ENCODE assay signal across 28 mouse cellular contexts in genomic region chr11:25313308-25313707, GRCm38 (mm10).
DNase-seq lines count a peak whose midpoint lies in the region; ATAC-seq lines count a peak whose summit lies in the region.
"Had no signal": no experiment of that assay in that cellular context is flagged by ENCODE, and none has a peak within 500 bp of the region (broad histone marks: within the 10 kb centered on the region; RNA-seq: fewer than 3 reads in every experiment).

No protein-coding gene starts in this region.

- no peak overlapping the region for H3K9ac ChIP-seq in midbrain, embryonic 14.5 days (replicated peaks; ENCODE audit: low read length)
- H3K9ac ChIP-seq in midbrain, embryonic 15.5 days: no peak overlapping the region
- H3K9ac ChIP-seq: forebrain, embryonic 13.5 days; heart, embryonic 13.5 days; midbrain, embryonic 12.5 days; neural tube, embryonic 13.5 days had no signal

- DNase-seq in embryo, embryonic 10.5 days (ENCODE audit: low spot score): peak; percentile 25
- DNase-seq in embryo, embryonic 9.5 days (ENCODE audit: extremely low spot score): no peak
- DNase-seq in midbrain, embryonic 14.5 days: peak; percentile 27
- peak; percentile 21 for DNase-seq in R1 (ENCODE audit: low read depth, low spot score)
- no peak for DNase-seq in layer of hippocampus, postnatal 25 days (ENCODE audit: extremely low spot score in 1 of 2, low spot score in 1 of 2)
- no peak for DNase-seq in testis, postnatal 10 days (ENCODE audit: low spot score)
- DNase-seq: adrenal gland, adult 8-10 months; cerebellum, adult 9-10 months; gastrocnemius, postnatal 10 days; heart, postnatal 10 days; kidney, adult 9 months; kidney, postnatal 10 days; layer of hippocampus, adult 9-11 months; lung, postnatal 36 days; right cerebral cortex, adult 18-20 months; spleen, adult 18-20 months; thymus, adult 18-20 months; thymus, postnatal 36 days had no signal

- peaks cover 9% of the 10 kb centered on the region; the same call in 1 of the 2 replicates for H3K4me1 ChIP-seq in midbrain, embryonic 14.5 days (ENCODE audit: control insufficient read depth, insufficient read depth, low read length)
- peaks cover 15% of the 10 kb centered on the region for H3K4me1 ChIP-seq in midbrain, embryonic 15.5 days

- H3K27ac ChIP-seq in midbrain, embryonic 14.5 days (replicated peaks; ENCODE audit: low read depth, low read length): no peak overlapping the region
- H3K27ac ChIP-seq in midbrain, embryonic 15.5 days: no peak overlapping the region
- H3K27ac ChIP-seq: forebrain, embryonic 13.5 days; heart, embryonic 13.5 days; limb, embryonic 13.5 days; midbrain, embryonic 12.5 days had no signal

- H3K27me3 ChIP-seq in midbrain, embryonic 14.5 days (ENCODE audit: control insufficient read depth, insufficient read depth, low read length): no peaks in the 10 kb centered on the region
- H3K27me3 ChIP-seq in midbrain, embryonic 15.5 days (replicated peaks): no peaks in the 10 kb centered on the region
- H3K27me3 ChIP-seq: forebrain, embryonic 13.5 days; heart, embryonic 13.5 days; limb, embryonic 13.5 days; midbrain, embryonic 12.5 days; neural tube, embryonic 13.5 days had no signal

- 8% methylated on average over 4 of the region's 4 CpGs for WGBS in midbrain, embryonic 14.5 days
- 21% methylated on average over 4 of the region's 4 CpGs for WGBS in midbrain, embryonic 15.5 days

- H3K4me2 ChIP-seq in midbrain, embryonic 14.5 days (ENCODE audit: low read length): no peak overlapping the region
- no peak overlapping the region for H3K4me2 ChIP-seq in midbrain, embryonic 15.5 days
- H3K4me2 ChIP-seq: forebrain, embryonic 13.5 days; liver, embryonic 11.5 days; midbrain, embryonic 12.5 days had no signal

- ATAC-seq in midbrain, embryonic 14.5 days (ENCODE audit: low FRiP score, low TSS enrichment): no peak
- ATAC-seq in midbrain, embryonic 15.5 days (replicated peaks): no peak
- ATAC-seq: intestine, postnatal 0 days had no signal

- no peaks in the 10 kb centered on the region for H3K9me3 ChIP-seq in midbrain, embryonic 14.5 days (ENCODE audit: control insufficient read depth, low read length)
- H3K9me3 ChIP-seq in midbrain, embryonic 15.5 days: no peaks in the 10 kb centered on the region
- H3K9me3 ChIP-seq: forebrain, embryonic 13.5 days; heart, embryonic 13.5 days; hindbrain, embryonic 10.5 days; limb, embryonic 13.5 days; midbrain, embryonic 12.5 days; neural tube, embryonic 13.5 days had no signal

- no peaks in the 10 kb centered on the region for H3K36me3 ChIP-seq in midbrain, embryonic 14.5 days (ENCODE audit: control insufficient read depth, insufficient read depth, low read length)
- no peaks in the 10 kb centered on the region for H3K36me3 ChIP-seq in midbrain, embryonic 15.5 days (replicated peaks)
- H3K36me3 ChIP-seq: heart, embryonic 13.5 days; hindbrain, embryonic 10.5 days; limb, embryonic 13.5 days; midbrain, embryonic 12.5 days; neural tube, embryonic 13.5 days had no signal

- no peak overlapping the region for H3K4me3 ChIP-seq in midbrain, embryonic 14.5 days (replicated peaks; ENCODE audit: low read depth, low read length)
- H3K4me3 ChIP-seq in midbrain, embryonic 15.5 days: no peak overlapping the region
- H3K4me3 ChIP-seq: forebrain, embryonic 13.5 days; heart, embryonic 13.5 days; hindbrain, embryonic 10.5 days; limb, embryonic 13.5 days; midbrain, embryonic 12.5 days; myocyte; neural tube, embryonic 13.5 days had no signal

Comparison
In these comparisons a context has a peak if more than half of its experiments do, and no peak if none do; other contexts are left out.
1. DNase-seq: peak in embryo, embryonic 10.5 days (single experiment), midbrain, embryonic 14.5 days (single experiment) and R1 (single experiment); none in embryo, embryonic 9.5 days (single experiment), layer of hippocampus, postnatal 25 days (0 of 2) and testis, postnatal 10 days (single experiment).